Mouse (Mus musculus) liver, embryonic 14.5 days (tissue): ENCODE data around the gene Gm49405.

ENCODE experiments used
- CTCF ChIP-seq: IDR thresholded peaks from 2 replicates; pipeline ENCODE4 v1.5.1; 2016; ENCODE audit warnings: antibody characterized with exemption, low read depth, control low read depth
- EP300 ChIP-seq: IDR thresholded peaks from 2 replicates; pipeline ENCODE4 v1.6.1; 2016; ENCODE audit warnings: antibody characterized with exemption, low read depth

DNA sequence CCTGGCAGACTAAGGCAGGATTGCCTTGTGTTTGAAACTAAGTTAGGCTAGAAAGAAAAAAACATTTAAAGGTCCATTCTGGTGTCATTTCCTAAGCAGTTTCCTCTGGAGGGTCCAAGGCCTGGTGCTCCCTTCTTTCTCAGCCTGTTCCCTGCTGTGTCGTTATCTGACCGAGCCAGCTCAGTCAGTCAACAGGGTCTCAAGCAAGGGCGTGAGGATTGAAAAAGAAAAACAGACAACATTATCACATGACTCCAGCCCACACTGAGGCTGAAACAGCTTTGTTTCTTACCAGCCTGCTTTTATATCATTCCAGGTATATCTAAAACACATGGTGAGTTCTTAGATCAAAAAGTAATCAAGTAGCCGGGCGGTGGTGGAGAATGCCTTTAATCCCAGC lies 15.2 kb downstream of the Gm49405 start:
- TF ChIP-seq CTCF (no peak), EP300 (peak; percentile 71)
